Mouse (Mus musculus) macrophage (primary cell): ENCODE results near the gene Dctd. TPM values are rescaled to one million over a fixed set of nuclear protein-coding genes. Genes with fewer than 3 reads are reported as not detected.
"Not testable (repeated sequence)": the region's sequence is repeated elsewhere in the genome, so short reads cannot be mapped to it uniquely, and the experiment has no call there.

Experiments used
- H3K27ac ChIP-seq: fragments of 350-480 bp; formaldehyde crosslinking; 2 replicates; pipeline ENCODE4 v1.9.0; 2021
- H3K36me3 ChIP-seq: fragments of 350-480 bp; formaldehyde crosslinking; 2 replicates; pipeline ENCODE4 v1.9.0; 2021; ENCODE audit errors: inconsistent target
- H3K4me3 ChIP-seq: fragments of 350-480 bp; formaldehyde crosslinking; 2 replicates; pipeline ENCODE4 v1.9.0; 2021; ENCODE audit errors: inconsistent target
- H3K79me2 ChIP-seq: fragments of 350-480 bp; formaldehyde crosslinking; 2 replicates; pipeline ENCODE4 v1.9.0; 2021; ENCODE audit errors: inconsistent target
- WGBS: methylation state at CpG from one replicate; pipeline ENCODE4 v1.1.7; 2026; ENCODE audit warnings: inconsistent platforms; ENCODE audit not compliant: missing documents; 5-methylcytosine and 5-hydroxymethylcytosine counted together
- polyA plus RNA-seq: library from polyadenylated mRNA; stranded (reverse); fragments of 250-400 nt; gene quantifications from 3 replicates; pipeline ENCODE4 v1.2.4, GENCODE M21; 2018; ENCODE audit warnings: inconsistent platforms

The Dctd gene
- polyA plus RNA-seq, 1 experiment from 2014 or later, result 1.2 TPM

DNA sequence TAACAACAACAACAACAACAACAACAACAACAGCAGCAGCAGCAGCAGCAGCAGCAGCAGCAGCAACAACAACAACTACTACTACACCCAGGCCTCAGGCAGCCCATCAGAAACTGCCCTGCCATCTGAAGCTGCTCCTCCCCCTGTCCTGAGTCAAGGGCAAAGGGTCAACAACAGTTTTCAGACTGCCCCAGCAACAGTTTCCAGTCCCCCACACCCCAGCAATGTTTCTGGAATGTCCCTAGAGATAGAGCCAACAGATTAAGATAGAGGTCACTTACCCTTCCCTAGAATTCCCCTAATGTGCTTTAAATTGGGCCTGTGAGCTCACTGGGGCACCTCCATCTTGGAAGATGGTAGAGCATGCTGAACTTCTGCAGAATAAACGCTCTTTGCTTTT, 79.0 kb downstream of the Dctd start:
- H3K4me3 ChIP-seq, result no peak overlapping the region
- no peaks in the 10 kb centered on the region for H3K36me3 ChIP-seq
- no peak overlapping the region for H3K27ac ChIP-seq
- WGBS, result 75% methylated on average over 1 of the region's 1 CpGs
- H3K79me2 ChIP-seq, result no peaks in the 10 kb centered on the region

DNA sequence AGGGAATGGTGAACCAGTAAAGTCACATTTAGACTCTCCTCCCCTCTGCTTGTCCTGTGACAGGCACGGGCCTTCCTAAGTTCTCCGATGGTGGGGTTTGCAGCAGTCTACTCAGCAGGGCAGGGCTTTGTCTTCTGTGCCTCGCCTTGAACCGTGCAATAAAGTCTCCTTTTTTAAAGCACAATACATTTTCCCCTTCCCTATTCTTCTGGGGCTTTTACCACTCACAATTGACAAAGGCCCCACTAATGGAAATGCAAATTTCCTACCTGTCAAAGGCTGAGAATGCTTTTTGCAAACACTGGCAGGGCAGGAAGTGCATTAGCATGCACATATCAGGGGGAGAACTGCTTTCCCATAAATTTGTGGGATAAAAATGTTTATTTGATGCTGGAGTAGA, 80.1 kb downstream of the Dctd start:
- 76% methylated on average over 4 of the region's 4 CpGs for WGBS

DNA sequence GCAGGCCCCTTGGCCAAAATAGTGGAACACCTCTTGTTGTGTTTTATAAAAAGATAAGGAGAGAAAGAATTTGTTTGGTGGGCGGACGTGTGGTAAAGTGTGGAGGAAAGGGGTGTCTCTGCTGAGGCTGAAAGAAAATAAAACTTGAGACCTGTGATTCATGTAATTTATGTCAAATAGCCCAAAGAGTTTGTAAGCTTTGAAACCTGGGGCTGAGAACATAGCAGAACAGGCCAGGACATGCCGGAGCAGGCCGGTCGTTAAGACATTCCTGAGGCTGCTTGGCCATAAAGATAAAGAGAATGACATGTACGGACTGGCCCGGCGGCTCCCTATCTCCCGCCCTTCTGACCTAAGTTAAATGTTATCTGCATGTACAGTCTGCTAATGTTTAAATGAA, 81.3 kb downstream of the Dctd start:
- H3K79me2 ChIP-seq, H3K27ac ChIP-seq, H3K36me3 ChIP-seq, H3K4me3 ChIP-seq: not testable (repeated sequence)
- WGBS, result 92% methylated on average over 9 of the region's 9 CpGs

More for the DNA sequence above, 80.1 kb downstream of the Dctd start:
- Histone ChIP-seq H3K27ac (no peak overlapping the region), H3K79me2 (no peaks in the 10 kb centered on the region), H3K4me3 (no peak overlapping the region), H3K36me3 (no peaks in the 10 kb centered on the region)

DNA sequence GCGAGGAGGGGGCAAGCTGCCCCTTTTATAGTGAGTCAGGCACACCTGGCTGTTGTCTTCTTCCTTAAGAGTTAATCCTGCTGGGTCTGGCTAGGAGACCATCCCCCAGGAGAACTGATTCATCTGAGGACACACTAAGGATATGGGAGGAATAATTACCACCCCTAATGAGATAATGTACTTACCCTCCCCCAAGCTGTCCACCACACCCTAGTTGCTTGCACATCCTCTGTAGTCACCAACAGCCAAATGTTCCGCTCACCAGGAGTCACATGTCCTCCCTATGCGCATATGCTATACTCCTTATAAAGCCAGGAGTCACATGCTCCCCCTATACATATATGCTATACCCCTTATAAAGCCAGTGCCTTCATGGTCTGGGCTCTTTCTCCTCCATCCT, 82.1 kb downstream of the Dctd start:
- Histone ChIP-seq H3K79me2 (no peaks in the 10 kb centered on the region), H3K27ac (no peak overlapping the region), H3K36me3 (no peaks in the 10 kb centered on the region), H3K4me3 (no peak overlapping the region)
- 90% methylated on average over 3 of the region's 3 CpGs for WGBS

DNA sequence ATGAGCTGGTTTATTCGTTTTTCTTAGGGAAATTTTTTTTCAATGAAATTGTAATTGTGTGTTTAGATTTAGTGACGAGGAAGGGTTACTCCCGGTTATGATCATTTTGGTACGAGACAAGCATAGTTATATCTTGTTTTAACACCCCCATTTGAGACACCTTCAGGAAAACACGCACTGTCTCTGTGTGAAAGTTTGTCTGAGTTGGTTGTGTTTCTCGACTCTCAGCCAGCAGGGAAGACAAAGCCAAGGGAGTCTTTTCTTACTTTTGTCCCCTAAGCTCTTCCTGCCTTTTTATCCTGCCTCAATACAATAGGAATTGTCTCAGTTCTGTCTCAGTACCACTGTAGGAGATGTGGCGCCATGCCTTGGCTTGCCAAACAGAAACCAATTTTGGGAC, 84.9 kb downstream of the Dctd start:
- Histone ChIP-seq H3K36me3 (no peaks in the 10 kb centered on the region), H3K79me2 (no peaks in the 10 kb centered on the region), H3K4me3 (no peak overlapping the region), H3K27ac (no peak overlapping the region)
- 84% methylated on average over 7 of the region's 7 CpGs for WGBS

DNA sequence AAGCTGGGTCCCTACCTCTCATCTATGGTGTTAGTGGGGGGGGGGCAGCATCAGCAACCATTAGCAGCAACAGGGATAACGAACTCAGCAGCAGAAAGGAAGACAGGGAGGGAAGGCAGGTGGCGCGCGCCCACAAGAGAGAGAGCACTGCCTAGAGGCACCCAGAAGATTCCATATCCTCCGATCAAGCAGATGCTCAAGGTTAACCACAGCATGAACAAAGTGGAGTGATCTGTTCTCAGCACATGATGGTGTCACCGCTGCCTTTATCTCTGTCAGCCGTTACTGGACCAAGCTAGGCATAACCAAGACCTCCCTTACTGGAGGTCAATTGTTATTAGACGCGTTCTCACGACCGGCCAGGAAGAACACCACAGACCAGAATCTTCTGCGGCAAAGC, 89.7 kb downstream of the Dctd start:
- H3K79me2 ChIP-seq, result no peaks in the 10 kb centered on the region
- H3K36me3 ChIP-seq, result no peaks in the 10 kb centered on the region
- no peak overlapping the region for H3K4me3 ChIP-seq
- no peak overlapping the region for H3K27ac ChIP-seq
- WGBS, result 95% methylated on average over 11 of the region's 12 CpGs

DNA sequence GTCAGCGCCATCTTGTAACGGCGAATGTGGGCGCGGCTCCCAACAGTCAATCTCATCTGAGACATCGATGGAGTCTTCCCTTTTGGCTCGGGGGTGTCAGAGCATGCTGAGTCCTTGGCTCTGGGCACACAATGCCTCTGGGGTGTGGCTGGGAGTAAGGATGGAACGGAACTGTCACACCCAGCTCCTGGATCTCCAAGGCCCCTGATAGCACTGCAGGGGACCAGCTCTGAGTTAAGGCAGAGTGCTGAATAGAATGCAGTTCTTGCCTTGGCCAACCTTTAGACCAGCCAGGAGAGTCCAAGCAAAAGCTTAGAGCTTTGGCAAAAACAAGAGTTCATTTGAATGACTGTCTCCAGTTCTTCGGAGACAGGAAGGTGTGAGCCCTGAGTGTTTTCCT, 97.1 kb downstream of the Dctd start:
- no peaks in the 10 kb centered on the region for H3K79me2 ChIP-seq
- no peaks in the 10 kb centered on the region for H3K36me3 ChIP-seq
- H3K4me3 ChIP-seq, result no peak overlapping the region
- WGBS, result 91% methylated on average over 9 of the region's 9 CpGs
- H3K27ac ChIP-seq, result no peak overlapping the region

DNA sequence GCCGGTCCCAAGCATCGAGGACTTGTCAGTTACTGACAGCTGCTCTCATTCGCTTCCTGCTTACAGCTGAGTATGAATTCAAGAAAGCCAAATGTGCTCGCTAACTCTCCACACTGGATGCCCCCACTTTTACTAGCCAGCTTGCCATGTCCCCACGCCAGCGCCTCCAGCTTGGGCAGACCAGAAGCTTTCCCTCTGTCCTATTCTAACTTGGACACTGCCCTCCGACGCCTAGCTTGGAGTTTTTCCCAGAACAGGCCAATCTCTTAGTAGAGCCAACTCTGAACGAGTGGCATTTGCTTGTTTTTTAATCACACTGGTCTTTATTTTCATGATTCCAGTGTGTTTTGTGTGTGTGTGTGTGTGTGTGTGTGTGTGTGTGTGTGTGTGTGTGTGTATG, 100.3 kb downstream of the Dctd start:
- Histone ChIP-seq H3K79me2 (no peaks in the 10 kb centered on the region), H3K36me3 (no peaks in the 10 kb centered on the region), H3K27ac (no peak overlapping the region), H3K4me3 (no peak overlapping the region)
- 92% methylated on average over 9 of the region's 9 CpGs for WGBS

DNA sequence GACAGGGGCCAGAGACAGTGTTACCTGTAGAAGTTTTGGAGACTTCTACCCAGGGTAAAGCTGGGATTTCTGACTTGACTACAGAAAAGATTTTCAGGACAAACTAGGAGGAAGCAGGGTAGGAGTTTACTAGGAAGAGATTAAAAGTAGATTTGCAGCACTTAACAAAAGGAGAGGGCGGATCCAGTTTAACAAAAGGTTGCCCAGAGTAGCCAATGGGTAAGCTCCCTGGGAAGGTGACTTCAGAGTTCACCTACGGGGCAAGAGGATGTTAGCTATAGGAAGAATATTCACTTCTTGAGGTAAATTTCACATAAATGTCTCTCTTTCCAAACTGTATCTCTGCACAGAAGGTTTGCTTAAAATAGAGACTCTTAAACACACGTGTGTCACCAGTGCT, 103.7 kb downstream of the Dctd start:
- Histone ChIP-seq H3K27ac (no peak overlapping the region), H3K79me2 (no peaks in the 10 kb centered on the region), H3K36me3 (no peaks in the 10 kb centered on the region), H3K4me3 (no peak overlapping the region)
- WGBS, result 76% methylated on average over 3 of the region's 3 CpGs

Other genes starting within 250 kb of the Dctd start
- 5.6 to 8.6 TPM (median 6.8 TPM) in 3 replicates for gene Wwc2, start 108.2 kb upstream of the Dctd start, polyA plus RNA-seq